31 mouse cellular contexts compared by ENCODE assay signal in genomic region chr14:51144451-51144850, GRCm38 (mm10). TPM values are rescaled to one million over a fixed set of nuclear protein-coding genes. Genes with fewer than 3 reads are reported as not detected.
"Had no signal": no experiment of that assay in that cellular context is flagged by ENCODE, and none has a peak within 500 bp of the region (broad histone marks: within the 10 kb centered on the region; RNA-seq: fewer than 3 reads in every experiment).

No protein-coding gene starts in this region.

- H3K27me3 ChIP-seq: lung, embryonic 15.5 days; midbrain, embryonic 12.5 days; midbrain, embryonic 15.5 days; neural tube, embryonic 12.5 days; neural tube, embryonic 15.5 days had no signal

- H3K4me2 ChIP-seq: lung, embryonic 15.5 days; midbrain, embryonic 12.5 days; midbrain, embryonic 15.5 days; neural tube, embryonic 12.5 days; neural tube, embryonic 15.5 days had no signal

- H3K4me1 ChIP-seq: lung, embryonic 15.5 days; midbrain, embryonic 15.5 days; neural tube, embryonic 15.5 days had no signal

- H3K36me3 ChIP-seq: lung, embryonic 15.5 days; midbrain, embryonic 12.5 days; midbrain, embryonic 15.5 days; neural tube, embryonic 12.5 days; neural tube, embryonic 15.5 days had no signal

- H3K27ac ChIP-seq: left cerebral cortex, adult 2 months; lung, embryonic 15.5 days; midbrain, embryonic 12.5 days; midbrain, embryonic 15.5 days; neural tube, embryonic 12.5 days; neural tube, embryonic 15.5 days; stomach, postnatal 0 days had no signal

- H3K9ac ChIP-seq: lung, embryonic 15.5 days; midbrain, embryonic 12.5 days; midbrain, embryonic 15.5 days; neural tube, embryonic 12.5 days; neural tube, embryonic 15.5 days had no signal

- H3K9me3 ChIP-seq: lung, embryonic 15.5 days; midbrain, embryonic 12.5 days; midbrain, embryonic 15.5 days; neural tube, embryonic 12.5 days; neural tube, embryonic 15.5 days had no signal

- H3K4me3 ChIP-seq: left cerebral cortex, adult 2 months; lung, embryonic 15.5 days; midbrain, embryonic 12.5 days; midbrain, embryonic 15.5 days; neural tube, embryonic 12.5 days; neural tube, embryonic 15.5 days had no signal

- DNase-seq: kidney, adult 18-20 months; kidney, adult 9 months; kidney, postnatal 14 days; kidney, postnatal 4 days; layer of hippocampus, adult 9-11 months; layer of hippocampus, postnatal 36 days; lung, adult 18-20 months; lung, postnatal 10 days; lung, postnatal 36 days; right cerebral cortex, adult 18-20 months; right cerebral cortex, postnatal 14 days; right cerebral cortex, postnatal 4 days; thymus, postnatal 25 days had no signal

- ATAC-seq: inflammation-experienced regulatory T-cells, adult 6 months; intestine, embryonic 16.5 days; midbrain, embryonic 15.5 days had no signal

RNA-seq across cellular contexts. Expression of gene Rnase1, which starts 2.1 kb away (rescaled TPM):
- total RNA-seq: left cerebral cortex, postnatal 10 days; megakaryocyte-erythroid progenitor cell, adult 5-6 weeks had no signal
- polyA plus RNA-seq: inflammation-experienced regulatory T-cells, adult 6 months; midbrain, embryonic 12.5 days; midbrain, embryonic 15.5 days had no signal

RNA-seq across cellular contexts. Expression of gene Rnase2b, which starts 17.6 kb away (rescaled TPM):
- total RNA-seq: layer of hippocampus, postnatal 36 days; left cerebral cortex, adult 2 months; left cerebral cortex, postnatal 10 days; left cerebral cortex, postnatal 36 days; megakaryocyte-erythroid progenitor cell, adult 5-6 weeks had no signal
- polyA plus RNA-seq: inflammation-experienced regulatory T-cells, adult 6 months; intestine, embryonic 16.5 days; kidney, embryonic 16.5 days; limb, embryonic 11.5 days; limb, embryonic 14.5 days; lung, embryonic 15.5 days; midbrain, embryonic 12.5 days; midbrain, embryonic 15.5 days; neural tube, embryonic 12.5 days; neural tube, embryonic 15.5 days; stomach, embryonic 14.5 days; thymus, postnatal 0 days had no signal

RNA-seq across cellular contexts. Expression of gene Rnase6, which starts 20.7 kb away (rescaled TPM):
- total RNA-seq: left cerebral cortex, postnatal 10 days had no signal

RNA-seq across cellular contexts. Expression of gene Eddm3b, which starts 30.2 kb away (rescaled TPM):
- total RNA-seq: layer of hippocampus, adult 18-20 months; layer of hippocampus, postnatal 36 days; left cerebral cortex, adult 2 months; left cerebral cortex, postnatal 10 days; left cerebral cortex, postnatal 36 days; megakaryocyte-erythroid progenitor cell, adult 5-6 weeks had no signal
- polyA plus RNA-seq: inflammation-experienced regulatory T-cells, adult 6 months; intestine, embryonic 16.5 days; limb, embryonic 11.5 days; lung, embryonic 15.5 days; midbrain, embryonic 12.5 days; midbrain, embryonic 15.5 days; neural tube, embryonic 12.5 days; neural tube, embryonic 15.5 days; stomach, embryonic 14.5 days; stomach, postnatal 0 days; thymus, postnatal 0 days had no signal

RNA-seq across cellular contexts. Expression of gene Ang, which starts 53.5 kb away (rescaled TPM):
- total RNA-seq: megakaryocyte-erythroid progenitor cell, adult 5-6 weeks had no signal
